ENCODE assay signal across 11 mouse cellular contexts in genomic region chr6:145450628-145451403, GRCm38 (mm10).
DNase-seq lines count a peak whose midpoint lies in the region; ATAC-seq and TF ChIP-seq lines count a peak whose summit lies in the region.
"Had no signal": no experiment of that assay in that cellular context is flagged by ENCODE, and none has a peak within 500 bp of the region (broad histone marks: within the 10 kb centered on the region; RNA-seq: fewer than 3 reads in every experiment).

No protein-coding gene starts in this region.

- no peak for DNase-seq in kidney, adult 18-20 months
- no peak for DNase-seq in cerebellum, postnatal 36 days
- DNase-seq in forebrain, postnatal 0 days = no peak
- no peak for DNase-seq in liver

- no peak overlapping the region for H3K4me2 ChIP-seq in kidney, embryonic 16.5 days (replicated peaks; ENCODE audit: low read depth, low read length)
- H3K4me2 ChIP-seq in embryonic facial prominence, embryonic 15.5 days (replicated peaks) = 0 out of 2 replicates have a peak overlapping the region, but pooled peaks have one; percentile 10
- peak overlapping the region; percentile 45 for H3K4me2 ChIP-seq in heart, embryonic 16.5 days (ENCODE audit: low read depth, low read length)
- H3K4me2 ChIP-seq in lung, embryonic 16.5 days (ENCODE audit: low read depth, low read length) = peak overlapping the region; percentile 7; the same call in 1 of the 2 replicates
- H3K4me2 ChIP-seq in forebrain, postnatal 0 days (ENCODE audit: low read depth) = no peak overlapping the region
- H3K4me2 ChIP-seq: limb, embryonic 13.5 days; neural tube, embryonic 12.5 days had no signal

- H3K9ac ChIP-seq in kidney, embryonic 16.5 days (replicated peaks; ENCODE audit: low read length) = no peak overlapping the region
- H3K9ac ChIP-seq in embryonic facial prominence, embryonic 15.5 days = no peak overlapping the region
- H3K9ac ChIP-seq in heart, embryonic 16.5 days (ENCODE audit: low read length) = peak overlapping the region; percentile 50
- H3K9ac ChIP-seq in lung, embryonic 16.5 days (ENCODE audit: low read length) = no peak overlapping the region
- no peak overlapping the region for H3K9ac ChIP-seq in forebrain, postnatal 0 days
- H3K9ac ChIP-seq: limb, embryonic 13.5 days; neural tube, embryonic 12.5 days had no signal

- H3K27me3 ChIP-seq in kidney, embryonic 16.5 days (ENCODE audit: insufficient read depth, low read length) = no peaks in the 10 kb centered on the region
- H3K27me3 ChIP-seq in embryonic facial prominence, embryonic 15.5 days = no peaks in the 10 kb centered on the region; the same call in 1 of the 2 replicates
- H3K27me3 ChIP-seq in heart, embryonic 16.5 days (ENCODE audit: control insufficient read depth, insufficient read depth, low read length) = no peaks in the 10 kb centered on the region
- H3K27me3 ChIP-seq in lung, embryonic 16.5 days (ENCODE audit: control insufficient read depth, insufficient read depth, low read depth, low read length) = no peaks in the 10 kb centered on the region
- no peaks in the 10 kb centered on the region; the same call in 1 of the 2 replicates for H3K27me3 ChIP-seq in forebrain, postnatal 0 days (ENCODE audit: insufficient read depth, low read length)
- H3K27me3 ChIP-seq: CH12.LX; neural tube, embryonic 12.5 days had no signal

- H3K36me3 ChIP-seq in kidney, embryonic 16.5 days (ENCODE audit: insufficient read depth, low read length) = no peaks in the 10 kb centered on the region
- no peaks in the 10 kb centered on the region for H3K36me3 ChIP-seq in embryonic facial prominence, embryonic 15.5 days
- H3K36me3 ChIP-seq in heart, embryonic 16.5 days (ENCODE audit: control insufficient read depth, insufficient read depth) = no peaks in the 10 kb centered on the region
- H3K36me3 ChIP-seq in lung, embryonic 16.5 days (ENCODE audit: control insufficient read depth, insufficient read depth, low read length) = no peaks in the 10 kb centered on the region
- no peaks in the 10 kb centered on the region for H3K36me3 ChIP-seq in forebrain, postnatal 0 days (ENCODE audit: insufficient read depth)
- H3K36me3 ChIP-seq: limb, embryonic 13.5 days; neural tube, embryonic 12.5 days had no signal

- no peak overlapping the region for H3K4me3 ChIP-seq in kidney, embryonic 16.5 days (ENCODE audit: low read length)
- no peak overlapping the region for H3K4me3 ChIP-seq in embryonic facial prominence, embryonic 15.5 days (replicated peaks)
- H3K4me3 ChIP-seq in heart, embryonic 16.5 days (ENCODE audit: low read length) = peak overlapping the region; percentile 30
- no peak overlapping the region for H3K4me3 ChIP-seq in lung, embryonic 16.5 days (ENCODE audit: low read length)
- no peak overlapping the region for H3K4me3 ChIP-seq in forebrain, postnatal 0 days (ENCODE audit: low read depth, low read length)
- H3K4me3 ChIP-seq: limb, embryonic 13.5 days; neural tube, embryonic 12.5 days had no signal

- no peaks in the 10 kb centered on the region for H3K9me3 ChIP-seq in kidney, embryonic 16.5 days (ENCODE audit: low read length)
- H3K9me3 ChIP-seq in embryonic facial prominence, embryonic 15.5 days (replicated peaks) = no peaks in the 10 kb centered on the region
- H3K9me3 ChIP-seq in heart, embryonic 16.5 days (replicated peaks; ENCODE audit: control insufficient read depth, low read length) = no peaks in the 10 kb centered on the region
- H3K9me3 ChIP-seq in lung, embryonic 16.5 days (ENCODE audit: control insufficient read depth, low read length) = no peaks in the 10 kb centered on the region
- no peaks in the 10 kb centered on the region for H3K9me3 ChIP-seq in forebrain, postnatal 0 days (ENCODE audit: low read length)
- H3K9me3 ChIP-seq: limb, embryonic 13.5 days; neural tube, embryonic 12.5 days had no signal

- peaks cover 5% of the 10 kb centered on the region for H3K4me1 ChIP-seq in kidney, embryonic 16.5 days (ENCODE audit: insufficient read depth, low read length)
- peaks cover 39% of the 10 kb centered on the region for H3K4me1 ChIP-seq in embryonic facial prominence, embryonic 15.5 days
- H3K4me1 ChIP-seq in heart, embryonic 16.5 days (ENCODE audit: control insufficient read depth, insufficient read depth, low read length) = peaks cover 18% of the 10 kb centered on the region
- peaks cover 6% of the 10 kb centered on the region for H3K4me1 ChIP-seq in lung, embryonic 16.5 days (replicated peaks; ENCODE audit: control insufficient read depth, insufficient read depth, low read length)
- no peaks in the 10 kb centered on the region for H3K4me1 ChIP-seq in forebrain, postnatal 0 days (ENCODE audit: insufficient read depth)
- H3K4me1 ChIP-seq: neural tube, embryonic 12.5 days had no signal

- peak; percentile 60; the same call in 1 of the 2 replicates for ATAC-seq in kidney, embryonic 16.5 days (ENCODE audit: low FRiP score, low TSS enrichment)
- 0 out of 2 replicates have a peak, but pooled peaks have one; percentile 12 for ATAC-seq in embryonic facial prominence, embryonic 15.5 days (ENCODE audit: insufficient number of reproducible peaks, low FRiP score, low TSS enrichment, low read depth)
- peak; percentile 26; the same call in 1 of the 2 replicates for ATAC-seq in heart, embryonic 16.5 days (replicated peaks; ENCODE audit: extremely low read depth, insufficient read depth, low FRiP score)
- peak; percentile 46 for ATAC-seq in lung, embryonic 16.5 days (ENCODE audit: low read depth)
- no peak for ATAC-seq in forebrain, postnatal 0 days

- H3K27ac ChIP-seq in kidney, embryonic 16.5 days (ENCODE audit: low read length) = no peak overlapping the region
- peak overlapping the region; percentile 65 for H3K27ac ChIP-seq in embryonic facial prominence, embryonic 15.5 days (replicated peaks)
- H3K27ac ChIP-seq in heart, embryonic 16.5 days (ENCODE audit: low read length) = peak overlapping the region; percentile 78
- no peak overlapping the region for H3K27ac ChIP-seq in lung, embryonic 16.5 days (ENCODE audit: low read length)
- no peak overlapping the region for H3K27ac ChIP-seq in forebrain, postnatal 0 days (ENCODE audit: low read depth, low read length)
- H3K27ac ChIP-seq: limb, embryonic 13.5 days; neural tube, embryonic 12.5 days had no signal

- no peak for TF ChIP-seq CTCF in forebrain, postnatal 0 days (IDR thresholded peaks at IDR 0.05; ENCODE audit: low read depth)

- WGBS in kidney, embryonic 16.5 days = 53% methylated on average over 15 of the region's 15 CpGs
- WGBS in embryonic facial prominence, embryonic 15.5 days = 40% methylated on average over 15 of the region's 15 CpGs
- 42% methylated on average over 15 of the region's 15 CpGs for WGBS in heart, embryonic 16.5 days
- 48% methylated on average over 15 of the region's 15 CpGs for WGBS in lung, embryonic 16.5 days
- WGBS in forebrain, postnatal 0 days = 76% methylated on average over 15 of the region's 15 CpGs

Comparison
In these comparisons a context has a peak if more than half of its experiments do, and no peak if none do; other contexts are left out.
1. H3K27ac ChIP-seq: peak in embryonic facial prominence, embryonic 15.5 days (single experiment) and heart, embryonic 16.5 days (single experiment); none in kidney, embryonic 16.5 days (single experiment), lung, embryonic 16.5 days (single experiment) and forebrain, postnatal 0 days (single experiment).
2. H3K4me2 ChIP-seq: peak in embryonic facial prominence, embryonic 15.5 days (single experiment), heart, embryonic 16.5 days (single experiment) and lung, embryonic 16.5 days (single experiment); none in kidney, embryonic 16.5 days (single experiment) and forebrain, postnatal 0 days (single experiment).